Mouse (Mus musculus) lung, postnatal 0 days (tissue): ENCODE results near the gene Olfr1378. TPM values are rescaled to one million over a fixed set of nuclear protein-coding genes. Genes with fewer than 3 reads are reported as not detected.

ENCODE experiments used
- ATAC-seq: fragments of 200-750 bp; cut with Nextera tagmentation; 2 replicates; pipeline ENCODE4 v1.8.0; 2017; ENCODE audit warnings: moderate library complexity
- DNase-seq: peaks from one replicate; pipeline ENCODE4 v3.0.0-alpha.2; 2016; ENCODE audit warnings: low spot score
- H3K27ac ChIP-seq: fragments of 300-500 bp; sonication (generic); 2 replicates; pipeline ENCODE4 v1.5.1; 2014; ENCODE audit warnings: antibody characterized with exemption, mild to moderate bottlenecking, low read length, mixed read lengths
- H3K27me3 ChIP-seq: fragments of 300-500 bp; sonication (generic); replicated peaks from 2 replicates; pipeline ENCODE4 v1.6.1; 2014; ENCODE audit warnings: low read length, mixed read lengths; ENCODE audit not compliant: insufficient read depth
- H3K36me3 ChIP-seq: fragments of 300-500 bp; sonication (generic); 2 replicates; pipeline ENCODE4 v1.6.1; 2014; ENCODE audit warnings: low read length, mixed read lengths; ENCODE audit not compliant: insufficient read depth
- H3K4me1 ChIP-seq: fragments of 300-500 bp; sonication (generic); 2 replicates; pipeline ENCODE4 v1.6.1; 2014; ENCODE audit warnings: antibody characterized with exemption, low read depth, low read length, mixed read lengths; ENCODE audit not compliant: insufficient read depth
- H3K4me2 ChIP-seq: fragments of 300-500 bp; sonication (generic); replicated peaks from 2 replicates; pipeline ENCODE4 v1.6.1; 2014; ENCODE audit warnings: low read depth, mild to moderate bottlenecking, low read length, moderate library complexity, mixed read lengths
- H3K4me3 ChIP-seq: fragments of 300-500 bp; sonication (generic); 2 replicates; pipeline ENCODE4 v1.5.1; 2014; ENCODE audit warnings: low read depth, low read length
- H3K9ac ChIP-seq: fragments of 300-500 bp; sonication (generic); replicated peaks from 2 replicates; pipeline ENCODE4 v1.6.1; 2014; ENCODE audit warnings: low read depth, mild to moderate bottlenecking
- H3K9me3 ChIP-seq: fragments of 300-500 bp; sonication (generic); 2 replicates; pipeline ENCODE4 v1.6.1; 2016; ENCODE audit warnings: low read length, mixed read lengths
- CTCF ChIP-seq: IDR thresholded peaks from 2 replicates; pipeline ENCODE4 v1.5.1; 2016; ENCODE audit warnings: antibody characterized with exemption, mild to moderate bottlenecking
- EP300 ChIP-seq: IDR thresholded peaks from 2 replicates; pipeline ENCODE4 v1.6.1; 2016; ENCODE audit warnings: antibody characterized with exemption, mild to moderate bottlenecking, control low read depth
- WGBS: fragments of 180-500 bp; shearing (Covaris S2); extraction: QIAGEN DNeasy Blood & Tissue Kit; methylation state at CpG from one replicate; pipeline ENCODE4 v1.1.7; 2014; 5-methylcytosine and 5-hydroxymethylcytosine counted together
- polyA plus RNA-seq: library from polyadenylated mRNA; unstranded; fragments of >200 nt; fragmentation: Nextera tagmentation; extraction: Ambion mirVana; gene quantifications from 2 replicates; pipeline ENCODE4 v1.2.1, GENCODE M21; 2015

Gene Olfr1378
- polyA plus RNA-seq, 1 experiment from 2014 or later, result not detected

GRCm38 (mm10) chr11:50939621-50940366, 26.5 kb upstream of the Olfr1378 start:
- no peaks in the 10 kb centered on the region for H3K27me3 ChIP-seq
- H3K4me3 ChIP-seq, result no peak overlapping the region
- no peak overlapping the region for H3K9ac ChIP-seq
- 36% methylated on average over 14 of the region's 14 CpGs for WGBS
- ATAC-seq, result peak; percentile 47; the same call in 1 of the 2 replicates
- no peak overlapping the region for H3K4me2 ChIP-seq
- H3K27ac ChIP-seq, result no peak overlapping the region
- no peaks in the 10 kb centered on the region for H3K4me1 ChIP-seq
- no peaks in the 10 kb centered on the region for H3K9me3 ChIP-seq
- H3K36me3 ChIP-seq, result no peaks in the 10 kb centered on the region
- peak; percentile 88 for DNase-seq
- TF ChIP-seq CTCF (peak; percentile 96), EP300 (no peak)

- no peaks in the 10 kb centered on the region for H3K4me1 ChIP-seq
- no peaks in the 10 kb centered on the region for H3K9me3 ChIP-seq
- no peak overlapping the region for H3K4me3 ChIP-seq
- no peak overlapping the region for H3K27ac ChIP-seq
- TF ChIP-seq CTCF, result no peak
- no peak for TF ChIP-seq EP300
- H3K36me3 ChIP-seq, result no peaks in the 10 kb centered on the region
- H3K4me2 ChIP-seq, result no peak overlapping the region
- H3K9ac ChIP-seq, result no peak overlapping the region
- no peak for ATAC-seq
- no peaks in the 10 kb centered on the region for H3K27me3 ChIP-seq
- DNase-seq, result no peak
- 65% methylated on average over 12 of the region's 12 CpGs for WGBS
Observed at GRCm38 (mm10) chr11:50942386-50942785, 23.9 kb upstream of the Olfr1378 start.

- 66% methylated on average over 14 of the region's 14 CpGs for WGBS
- Histone ChIP-seq H3K9ac (no peak within 1 kb of the TSS), H3K4me1 (no peaks in the 10 kb centered on the region), H3K4me2 (no peak within 1 kb of the TSS), H3K36me3 (no peaks in the 10 kb centered on the region), H3K27me3 (no peaks in the 10 kb centered on the region), H3K4me3 (no peak within 1 kb of the TSS), H3K9me3 (no peaks in the 10 kb centered on the region), H3K27ac (no peak within 1 kb of the TSS)
- TF ChIP-seq EP300, result no peak
- no peak for TF ChIP-seq CTCF
- DNase-seq (no peak), ATAC-seq (no peak)
Observed at GRCm38 (mm10) chr11:50943506-50943905, 22.8 kb upstream of the Olfr1378 start, which contains the start of gene 4933414I15Rik. Gene 4933414I15Rik, minus strand, starts transcription at chr11:50943765.

- DNase-seq (peak; percentile 73), ATAC-seq (peak; percentile 93)
- WGBS, result 36% methylated on average over 14 of the region's 14 CpGs
- Histone ChIP-seq H3K9ac (no peak overlapping the region), H3K4me2 (peak overlapping the region; percentile 17; the same call in 1 of the 2 replicates), H3K9me3 (no peaks in the 10 kb centered on the region), H3K27ac (no peak overlapping the region), H3K4me1 (no peaks in the 10 kb centered on the region), H3K4me3 (no peak overlapping the region), H3K36me3 (no peaks in the 10 kb centered on the region), H3K27me3 (no peaks in the 10 kb centered on the region)
- TF ChIP-seq CTCF (no peak), EP300 (no peak)
Observed at GRCm38 (mm10) chr11:50952290-50952689, 14.0 kb upstream of the Olfr1378 start.

GRCm38 (mm10) chr11:50953665-50954064, 12.7 kb upstream of the Olfr1378 start, which contains the start of gene Prop1:
Gene Prop1, minus strand, starts transcription at chr11:50953765.
- H3K27me3 ChIP-seq, result no peaks in the 10 kb centered on the region
- WGBS, result 50% methylated on average over 6 of the region's 6 CpGs

GRCm38 (mm10) chr11:50964886-50965285, 1.4 kb upstream of the Olfr1378 start:
- 66% methylated on average over 2 of the region's 2 CpGs for WGBS
- Histone ChIP-seq H3K4me3 (no peak overlapping the region), H3K4me1 (no peaks in the 10 kb centered on the region), H3K9me3 (no peaks in the 10 kb centered on the region), H3K27me3 (no peaks in the 10 kb centered on the region), H3K27ac (no peak overlapping the region), H3K36me3 (no peaks in the 10 kb centered on the region), H3K9ac (no peak overlapping the region), H3K4me2 (no peak overlapping the region)
- peak; percentile 82 for TF ChIP-seq EP300
- no peak for TF ChIP-seq CTCF
- ATAC-seq (no peak), DNase-seq (peak; percentile 6)

More at GRCm38 (mm10) chr11:50953665-50954064, 12.7 kb upstream of the Olfr1378 start, which contains the start of gene Prop1:
- Histone ChIP-seq H3K36me3 (no peaks in the 10 kb centered on the region), H3K27ac (no peak within 1 kb of the TSS), H3K9ac (no peak within 1 kb of the TSS), H3K4me1 (no peaks in the 10 kb centered on the region), H3K4me2 (peak within 1 kb of the TSS; percentile 17; the same call in 1 of the 2 replicates), H3K9me3 (no peaks in the 10 kb centered on the region), H3K4me3 (no peak within 1 kb of the TSS)
- TF ChIP-seq EP300 (no peak), CTCF (no peak)
- no peak for DNase-seq
- ATAC-seq, result no peak
